Mouse (Mus musculus) G1E (cell line): ENCODE measurements around the gene Lect2.

Experiments used
- CTCF ChIP-seq: IDR thresholded peaks from 2 replicates; pipeline ENCODE4 v1.5.1; 2012; ENCODE audit warnings: low read depth, low read length, inconsistent platforms, mixed read lengths
- GATA2 ChIP-seq: IDR thresholded peaks from 2 replicates; pipeline ENCODE4 v1.6.1; 2012; ENCODE audit warnings: low read depth, low read length, inconsistent platforms, borderline replicate concordance

DNA sequence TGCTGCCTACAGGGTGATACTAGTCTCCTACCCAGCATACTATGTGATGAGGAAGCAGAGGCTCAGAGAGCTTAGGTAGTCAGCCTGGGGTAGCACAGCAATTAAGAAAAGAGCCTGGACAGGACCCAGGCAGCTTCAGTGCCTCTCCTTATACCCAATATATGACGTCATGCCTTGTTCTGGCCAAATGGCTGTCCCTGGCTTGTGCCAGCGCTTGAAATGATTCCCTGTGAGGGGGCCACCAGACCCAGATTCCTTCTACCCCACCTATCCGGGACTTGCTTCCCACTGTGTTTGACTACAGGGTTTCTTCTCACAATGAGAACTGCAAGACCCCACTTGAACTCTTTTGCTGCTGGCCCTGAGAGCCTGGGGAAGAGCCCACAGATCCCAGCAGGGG, 33.2 kb upstream of the Lect2 start:
- TF ChIP-seq CTCF = no peak
- no peak for TF ChIP-seq GATA2
